Mouse (Mus musculus) ovary, adult 18-20 months (tissue): ENCODE data around the gene Rmi2.
A peak's percentile ranks its signal among the peaks of the same experiment; 100 is the strongest.

Source experiments
- DNase-seq: peaks from one replicate; pipeline ENCODE4 v3.0.0; 2022; ENCODE audit warnings: low spot score, mixed read lengths

The Rmi2 gene

GRCm38 (mm10) chr16:10925591-10926180 lies 90.8 kb downstream of the Rmi2 start:
- DNase-seq, result peak; percentile 65

- no peak for DNase-seq
Observed at GRCm38 (mm10) chr16:10927026-10927425, 92.2 kb downstream of the Rmi2 start.

- no peak for DNase-seq
Observed at GRCm38 (mm10) chr16:10933372-10933771, 98.5 kb downstream of the Rmi2 start.

- no peak for DNase-seq
Observed at GRCm38 (mm10) chr16:10934047-10934446, 99.2 kb downstream of the Rmi2 start.

- no peak for DNase-seq
Observed at GRCm38 (mm10) chr16:10936700-10937319, 102.0 kb downstream of the Rmi2 start.

- no peak for DNase-seq
Observed at GRCm38 (mm10) chr16:10937497-10937896, 102.6 kb downstream of the Rmi2 start.

- no peak for DNase-seq
Observed at GRCm38 (mm10) chr16:10939932-10940331, 105.1 kb downstream of the Rmi2 start.

- DNase-seq, result no peak
Observed at GRCm38 (mm10) chr16:10940661-10941060, 105.8 kb downstream of the Rmi2 start.
